Mouse (Mus musculus): ENCODE measurements around the gene Ppp1r18. TPM values are rescaled to one million over a fixed set of nuclear protein-coding genes. Genes with fewer than 3 reads are reported as not detected.

Gene Ppp1r18
- polyA plus RNA-seq, 1 experiment from 2014 or later: 31.5 TPM

DNA sequence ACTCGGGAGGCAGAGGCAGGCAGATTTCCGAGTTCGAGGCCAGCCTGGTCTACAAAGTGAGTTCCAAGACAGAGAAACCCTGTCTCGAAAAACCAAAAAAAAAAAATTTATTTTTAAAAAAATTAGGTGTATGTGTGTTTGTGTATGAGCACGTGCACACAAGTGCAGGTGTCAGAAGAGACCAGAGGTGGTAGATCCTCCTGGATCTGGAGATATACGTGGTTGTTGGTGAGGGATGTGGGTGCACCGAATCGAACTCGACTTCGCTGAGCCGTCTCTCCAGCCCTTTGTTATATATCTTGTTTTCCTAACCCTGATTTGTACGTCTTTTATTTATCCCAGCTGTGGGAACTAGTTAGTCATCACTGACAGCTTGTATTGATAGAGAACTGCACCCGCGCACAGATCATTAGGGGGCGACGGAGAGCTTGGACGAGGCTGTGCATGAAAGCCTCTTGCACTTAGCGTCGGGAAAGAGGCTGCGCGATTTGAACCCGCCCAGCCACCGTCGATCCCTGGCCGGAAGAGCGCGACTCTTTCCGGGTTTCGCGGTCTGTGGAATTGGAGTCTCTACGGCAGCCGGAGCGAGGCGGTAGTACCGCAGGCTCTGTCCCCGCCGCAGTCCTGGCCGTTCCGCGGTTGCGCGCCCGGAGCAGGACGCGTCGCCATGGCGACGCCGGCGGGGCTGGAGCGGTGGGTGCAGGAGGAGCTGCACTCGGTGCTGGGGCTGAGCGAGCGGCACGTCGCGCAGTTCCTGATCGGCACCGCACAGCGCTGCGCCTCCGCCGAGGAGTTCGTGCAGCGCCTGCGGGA is 14.1 kb downstream of the Ppp1r18 start, which contains the start of gene Dhx16:
Dhx16 (plus strand) TSS at position 575 of the 813 bp plus-strand sequence.
- Histone ChIP-seq H3K9ac (peak within 1 kb of the TSS; percentile 82), H3K27ac (peak within 1 kb of the TSS; percentile 71), H3K27me3 (no peaks in the 10 kb centered on the region), H3K4me3 (peak within 1 kb of the TSS; percentile 78), H3K9me3 (replicated peaks) (no peaks in the 10 kb centered on the region), H3K4me1 (peaks cover 11% of the 10 kb centered on the region), H3K36me3 (peaks cover 49% of the 10 kb centered on the region), H3K4me2 (replicated peaks) (peak within 1 kb of the TSS; percentile 71)
- ATAC-seq (ENCODE audit: low FRiP score): peak; percentile 91
- WGBS: 6% methylated on average over 66 of the region's 66 CpGs

DNA sequence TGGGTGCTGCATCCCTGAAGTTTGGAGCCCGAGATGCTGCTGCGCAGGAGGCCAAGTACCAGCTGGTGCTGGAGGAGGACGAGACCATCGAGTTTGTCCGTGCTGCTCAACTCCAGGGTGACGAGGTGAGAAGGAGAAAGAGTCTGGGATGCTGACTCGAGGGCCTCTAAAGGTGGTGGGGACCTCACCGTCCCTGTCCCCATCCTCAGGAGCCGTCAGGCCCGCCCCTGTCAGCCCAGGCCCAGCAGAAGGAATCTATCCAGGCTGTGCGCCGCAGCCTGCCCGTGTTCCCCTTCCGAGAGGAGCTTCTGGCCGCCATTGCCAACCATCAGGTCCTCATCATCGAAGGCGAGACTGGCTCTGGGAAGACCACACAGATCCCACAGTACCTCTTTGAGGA is 17.5 kb downstream of the Ppp1r18 start:
- WGBS: 92% methylated on average over 17 of the region's 17 CpGs
- H3K36me3 ChIP-seq: peaks cover 65% of the 10 kb centered on the region
- no peaks in the 10 kb centered on the region for H3K27me3 ChIP-seq

DNA sequence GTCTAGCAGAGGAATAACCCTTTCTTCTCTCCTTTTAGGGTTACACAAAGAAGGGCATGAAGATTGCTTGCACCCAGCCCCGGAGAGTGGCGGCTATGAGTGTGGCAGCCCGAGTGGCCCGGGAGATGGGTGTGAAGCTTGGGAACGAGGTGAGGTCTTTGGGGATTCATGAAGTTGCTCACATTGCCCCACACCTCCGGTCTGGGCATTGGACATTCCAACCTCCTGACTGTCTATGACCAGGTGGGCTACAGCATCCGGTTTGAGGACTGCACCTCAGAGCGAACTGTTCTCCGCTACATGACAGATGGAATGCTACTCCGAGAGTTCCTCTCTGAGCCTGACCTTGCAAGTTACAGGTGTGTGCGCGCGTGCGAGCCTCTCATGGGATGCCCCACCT is 18.4 kb downstream of the Ppp1r18 start:
- Histone ChIP-seq H3K9me3 (replicated peaks) (no peaks in the 10 kb centered on the region), H3K27ac (no peak overlapping the region), H3K9ac (no peak overlapping the region), H3K36me3 (peaks cover 73% of the 10 kb centered on the region), H3K4me2 (replicated peaks) (no peak overlapping the region), H3K27me3 (no peaks in the 10 kb centered on the region), H3K4me1 (peaks cover 11% of the 10 kb centered on the region), H3K4me3 (no peak overlapping the region)
- ATAC-seq (ENCODE audit: low FRiP score): no peak
- 94% methylated on average over 14 of the region's 14 CpGs for WGBS

More for the DNA sequence above, 17.5 kb downstream of the Ppp1r18 start:
- Histone ChIP-seq H3K27ac (no peak overlapping the region), H3K9me3 (replicated peaks) (no peaks in the 10 kb centered on the region), H3K9ac (no peak overlapping the region), H3K4me2 (replicated peaks) (no peak overlapping the region), H3K4me1 (peaks cover 11% of the 10 kb centered on the region), H3K4me3 (no peak overlapping the region)
- ATAC-seq (ENCODE audit: low FRiP score): no peak

DNA sequence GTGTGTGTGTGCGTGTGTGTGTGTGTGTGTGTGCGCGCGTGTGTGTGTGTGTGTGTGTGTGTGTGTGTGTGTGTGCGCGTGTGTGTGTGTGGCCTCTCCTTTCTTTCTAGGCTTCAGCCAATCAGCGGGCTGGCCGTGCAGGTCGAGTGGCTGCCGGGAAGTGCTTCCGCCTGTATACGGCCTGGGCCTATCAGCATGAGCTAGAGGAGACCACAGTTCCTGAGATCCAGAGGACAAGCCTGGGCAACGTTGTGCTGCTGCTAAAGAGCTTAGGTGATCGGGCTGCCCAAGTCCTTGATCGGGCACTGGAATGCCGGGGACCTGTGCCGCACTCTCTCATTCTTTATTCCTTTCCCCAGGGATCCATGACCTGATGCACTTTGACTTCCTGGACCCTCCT is 22.3 kb downstream of the Ppp1r18 start:
- Histone ChIP-seq H3K4me3 (no peak overlapping the region), H3K27ac (no peak overlapping the region), H3K4me1 (no peaks in the 10 kb centered on the region), H3K36me3 (peaks cover 97% of the 10 kb centered on the region), H3K9ac (no peak overlapping the region), H3K4me2 (replicated peaks) (no peak overlapping the region), H3K9me3 (replicated peaks) (no peaks in the 10 kb centered on the region), H3K27me3 (no peaks in the 10 kb centered on the region)
- ATAC-seq (ENCODE audit: low FRiP score): no peak
- WGBS: 94% methylated on average over 11 of the region's 17 CpGs

DNA sequence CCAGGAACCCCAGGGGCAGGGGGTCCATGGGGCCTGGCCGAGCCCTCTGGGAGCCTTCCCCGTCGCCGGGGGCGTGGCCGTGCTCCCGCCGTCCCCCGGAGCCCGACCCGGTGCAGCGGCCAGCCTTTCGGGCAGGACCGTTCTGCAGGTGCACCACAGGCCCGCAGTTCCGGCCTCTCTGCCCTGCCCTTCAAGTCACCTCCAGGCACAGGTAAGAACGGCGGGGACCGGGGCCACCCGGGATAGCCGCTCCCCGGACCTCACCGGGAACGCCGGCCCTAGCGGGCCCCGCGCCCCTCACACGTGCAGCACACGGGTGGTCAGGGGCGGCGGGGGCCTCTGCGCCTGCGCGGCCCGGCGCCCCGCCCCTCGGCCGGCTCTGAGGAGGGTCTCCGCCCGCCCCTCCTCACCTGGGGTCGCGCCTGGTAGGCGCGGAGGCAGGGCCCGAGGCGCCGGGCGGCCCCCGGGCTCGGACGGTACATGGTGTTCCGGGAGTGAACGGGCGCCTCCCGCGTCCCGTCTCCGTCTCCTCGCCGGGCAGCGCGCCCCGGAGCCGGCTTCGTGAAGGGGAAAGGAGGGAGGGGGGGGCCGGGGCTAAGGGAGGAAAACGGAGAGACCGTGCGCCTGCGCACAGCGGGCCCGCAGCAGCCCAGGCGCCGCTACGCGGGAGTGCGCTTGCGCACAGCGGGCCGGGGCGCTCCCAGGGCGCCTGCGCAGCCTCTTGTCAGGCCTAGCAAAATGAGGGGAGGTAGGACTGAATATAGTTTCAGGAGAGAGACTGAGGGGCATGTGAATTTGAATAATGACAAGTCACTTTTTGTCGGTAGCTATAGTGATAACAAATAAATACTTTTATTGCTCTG is 31.6 kb downstream of the Ppp1r18 start, which contains the start of gene 2310061I04Rik:
2310061I04Rik (minus strand) TSS at position 651 of the 863 bp plus-strand sequence.
- no peaks in the 10 kb centered on the region for H3K9me3 ChIP-seq (replicated peaks)
- peak within 1 kb of the TSS; percentile 96 for H3K27ac ChIP-seq
- H3K27me3 ChIP-seq: no peaks in the 10 kb centered on the region
- peaks cover 59% of the 10 kb centered on the region for H3K36me3 ChIP-seq
- peak within 1 kb of the TSS; percentile 85 for H3K4me3 ChIP-seq
- peak within 1 kb of the TSS; percentile 89 for H3K9ac ChIP-seq
- peaks cover 21% of the 10 kb centered on the region for H3K4me1 ChIP-seq
- under 1% methylated on average over 83 of the region's 86 CpGs for WGBS
- H3K4me2 ChIP-seq (replicated peaks): peak within 1 kb of the TSS; percentile 100
- ATAC-seq (ENCODE audit: low FRiP score): peak; percentile 94

DNA sequence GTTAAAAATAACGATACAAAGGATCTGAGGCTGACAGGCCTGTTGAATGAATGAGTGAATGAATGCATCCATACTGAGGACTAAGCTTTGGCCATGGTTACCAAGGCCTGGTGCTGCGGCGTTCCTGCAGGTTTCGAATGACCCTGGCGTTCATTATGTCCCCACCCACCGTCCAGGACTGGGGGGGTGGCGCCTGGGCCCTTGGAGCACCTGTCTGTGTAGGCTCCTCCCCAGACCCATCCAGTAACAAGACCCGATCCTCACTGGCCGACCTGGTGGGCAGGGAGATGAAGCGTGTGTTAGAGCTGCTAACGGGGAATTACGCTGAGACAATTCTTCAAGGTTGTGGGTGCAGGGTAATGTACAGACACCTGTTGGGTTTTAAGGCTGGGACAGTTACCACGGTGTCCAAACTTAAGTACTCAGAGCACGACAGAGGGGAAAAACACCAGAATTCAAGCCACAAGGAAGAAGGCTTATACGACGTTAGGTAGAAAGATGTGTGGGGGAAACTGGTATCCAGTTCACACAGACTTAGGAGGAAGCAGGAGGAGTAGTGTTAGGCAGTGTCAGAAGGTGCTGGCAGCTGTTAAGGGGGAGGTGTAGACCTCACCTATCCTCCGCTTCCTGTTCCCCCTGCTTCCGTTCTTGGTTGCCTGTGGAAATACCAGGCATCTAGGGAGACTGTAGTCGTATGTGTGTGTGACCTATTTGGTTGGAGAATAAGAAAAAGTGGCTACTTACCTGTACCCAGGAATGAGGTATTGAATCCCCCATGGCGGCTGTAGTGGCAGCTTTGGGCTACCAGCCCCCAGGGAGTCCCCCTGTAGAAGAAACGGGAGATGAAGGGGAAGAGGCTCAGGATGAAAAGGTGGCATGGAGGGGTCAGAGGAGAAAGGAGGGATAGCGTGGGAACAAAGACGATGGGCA is 32.5 kb downstream of the Ppp1r18 start:
- Histone ChIP-seq H3K27me3 (no peaks in the 10 kb centered on the region), H3K27ac (peak overlapping the region; percentile 96), H3K4me1 (peaks cover 21% of the 10 kb centered on the region), H3K9me3 (replicated peaks) (no peaks in the 10 kb centered on the region), H3K36me3 (peaks cover 59% of the 10 kb centered on the region), H3K9ac (peak overlapping the region; percentile 89), H3K4me2 (replicated peaks) (peak overlapping the region; percentile 100), H3K4me3 (peak overlapping the region; percentile 85; the same call in 1 of the 2 replicates)
- WGBS: 43% methylated on average over 23 of the region's 23 CpGs
- ATAC-seq (ENCODE audit: low FRiP score): peak; percentile 44

DNA sequence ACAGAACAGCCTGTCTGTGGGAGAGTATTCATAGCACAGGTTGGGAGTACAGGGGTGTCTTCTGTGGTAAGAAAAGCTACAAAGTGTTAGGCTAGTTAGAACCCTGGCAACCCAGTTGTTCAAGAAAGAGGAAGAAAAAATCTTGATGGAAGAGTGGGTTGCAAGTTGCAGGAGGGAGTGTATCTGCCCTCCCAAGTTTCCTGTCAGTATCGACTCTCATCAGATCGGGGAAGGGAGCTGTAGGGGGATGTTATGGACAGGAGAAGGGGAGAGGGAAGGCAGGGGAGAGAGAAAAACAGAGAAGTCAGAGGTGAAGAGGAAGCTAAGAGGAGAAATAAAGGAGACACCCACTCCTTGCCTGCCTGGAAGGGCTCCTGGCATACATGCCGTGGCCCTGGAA is 35.2 kb downstream of the Ppp1r18 start:
- 93% methylated on average over 3 of the region's 3 CpGs for WGBS
- Histone ChIP-seq H3K27me3 (no peaks in the 10 kb centered on the region), H3K27ac (no peak overlapping the region)

DNA sequence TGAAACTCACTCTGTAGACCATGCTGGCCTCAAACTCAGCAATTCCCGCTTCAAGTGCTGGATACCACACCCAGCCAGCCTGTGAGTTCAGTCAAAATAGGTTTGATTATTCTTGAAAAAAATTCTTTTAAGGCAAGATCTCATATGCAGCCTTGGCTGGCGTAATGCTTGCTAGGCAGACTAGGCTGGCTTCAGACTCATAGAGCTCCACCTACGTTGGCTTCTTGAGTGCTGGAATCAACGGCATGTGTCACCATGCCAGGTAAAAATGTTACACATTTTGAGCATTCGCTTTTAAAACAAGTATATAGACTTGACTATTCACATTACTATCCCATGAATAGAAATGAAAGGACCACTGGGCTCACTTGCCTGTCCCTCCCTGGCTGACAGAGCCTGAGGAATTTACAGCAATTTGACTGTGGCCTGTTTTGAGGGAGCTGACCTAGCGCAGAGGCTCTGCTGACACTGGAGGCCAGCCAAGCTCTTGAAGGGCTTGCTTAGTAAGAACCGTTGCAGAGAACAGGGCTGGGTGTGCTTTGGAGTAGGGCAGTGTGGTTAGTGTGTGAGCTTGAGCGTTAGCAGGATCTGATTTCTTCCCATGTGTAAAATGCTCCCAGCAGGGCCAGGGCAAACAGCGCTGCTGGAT is 38.1 kb downstream of the Ppp1r18 start:
- Histone ChIP-seq H3K9ac (no peak overlapping the region), H3K4me3 (no peak overlapping the region), H3K9me3 (replicated peaks) (no peaks in the 10 kb centered on the region), H3K4me2 (replicated peaks) (no peak overlapping the region), H3K27ac (no peak overlapping the region), H3K4me1 (peaks cover 9% of the 10 kb centered on the region), H3K27me3 (no peaks in the 10 kb centered on the region), H3K36me3 (peaks cover 89% of the 10 kb centered on the region)
- no peak for ATAC-seq (ENCODE audit: low FRiP score)
- WGBS: 95% methylated on average over 9 of the region's 9 CpGs

More for the DNA sequence above, 35.2 kb downstream of the Ppp1r18 start:
- Histone ChIP-seq H3K4me1 (peaks cover 19% of the 10 kb centered on the region), H3K36me3 (peaks cover 69% of the 10 kb centered on the region), H3K9ac (no peak overlapping the region), H3K9me3 (replicated peaks) (no peaks in the 10 kb centered on the region), H3K4me2 (replicated peaks) (no peak overlapping the region), H3K4me3 (no peak overlapping the region)
- ATAC-seq (ENCODE audit: low FRiP score): no peak

DNA sequence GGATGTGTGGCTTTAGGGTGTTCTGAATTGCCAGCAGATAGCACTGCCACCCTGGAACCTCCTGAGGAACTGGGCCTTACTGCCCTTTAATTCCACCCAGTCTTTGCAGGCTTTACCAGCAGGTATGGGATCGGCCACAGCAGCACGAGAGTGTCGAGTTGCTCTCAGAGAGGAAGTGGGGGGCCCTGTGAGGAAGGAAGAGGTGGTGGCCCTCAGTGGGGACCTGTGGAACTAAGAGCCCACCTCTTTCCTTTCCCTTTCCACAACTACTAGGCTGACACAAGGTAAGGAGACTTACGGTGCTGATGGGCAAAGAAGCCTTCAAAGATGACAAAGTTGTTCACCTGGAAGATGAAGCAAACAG is 38.6 kb downstream of the Ppp1r18 start:
- peaks cover 14% of the 10 kb centered on the region for H3K4me1 ChIP-seq
- WGBS: 90% methylated on average over 4 of the region's 4 CpGs
- peaks cover 88% of the 10 kb centered on the region for H3K36me3 ChIP-seq
- no peaks in the 10 kb centered on the region for H3K27me3 ChIP-seq
- H3K9ac ChIP-seq: no peak overlapping the region
- H3K4me2 ChIP-seq (replicated peaks): no peak overlapping the region
- H3K27ac ChIP-seq: no peak overlapping the region
- H3K4me3 ChIP-seq: no peak overlapping the region
- H3K9me3 ChIP-seq (replicated peaks): no peaks in the 10 kb centered on the region
- ATAC-seq (ENCODE audit: low FRiP score): no peak

DNA sequence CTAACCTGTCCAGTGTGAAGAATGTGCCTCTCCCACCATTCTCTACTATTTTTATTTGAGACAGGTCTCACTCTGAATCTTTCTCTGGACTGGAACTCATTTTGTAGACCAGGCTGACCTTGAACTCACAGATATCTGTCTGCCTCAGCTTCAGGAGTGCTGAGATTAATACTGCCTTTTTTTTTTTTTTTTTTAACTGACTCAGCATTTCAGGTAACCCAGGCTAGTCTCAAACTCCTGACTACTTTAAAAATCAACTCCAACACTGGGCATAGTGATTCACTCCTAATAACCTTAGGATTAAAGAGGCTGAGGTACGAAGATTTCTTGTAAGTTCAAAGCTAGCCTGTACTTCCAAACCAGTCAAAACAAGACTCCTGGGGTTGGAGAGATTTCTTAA is 40.2 kb downstream of the Ppp1r18 start:
- Histone ChIP-seq H3K27me3 (no peaks in the 10 kb centered on the region), H3K27ac (no peak overlapping the region), H3K4me1 (peaks cover 19% of the 10 kb centered on the region), H3K36me3 (peaks cover 72% of the 10 kb centered on the region), H3K4me3 (no peak overlapping the region), H3K9ac (no peak overlapping the region), H3K4me2 (replicated peaks) (no peak overlapping the region), H3K9me3 (replicated peaks) (no peaks in the 10 kb centered on the region)
- no peak for ATAC-seq (ENCODE audit: low FRiP score)
- 92% methylated on average over 1 of the region's 1 CpGs for WGBS

DNA sequence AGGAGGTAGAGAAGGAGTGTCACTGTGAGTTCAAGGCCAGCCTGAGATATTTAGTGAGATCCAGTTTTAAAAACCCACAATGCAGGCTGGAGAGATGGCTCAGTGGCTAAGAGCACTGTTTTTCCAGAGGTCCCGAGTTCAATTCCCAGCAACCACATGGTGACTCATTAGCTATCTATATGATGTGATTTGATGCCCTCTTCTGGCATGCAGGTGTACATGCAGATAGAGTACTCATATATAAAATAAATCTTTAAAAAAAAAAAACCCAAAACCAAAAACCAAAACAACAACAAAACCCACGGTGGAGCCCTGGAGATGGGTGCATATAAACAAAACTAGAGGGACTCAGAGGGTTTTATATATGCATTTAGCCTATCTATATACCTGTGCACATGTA is 42.2 kb downstream of the Ppp1r18 start:
- Histone ChIP-seq H3K4me3 (no peak overlapping the region), H3K27me3 (no peaks in the 10 kb centered on the region), H3K9ac (no peak overlapping the region), H3K9me3 (replicated peaks) (no peaks in the 10 kb centered on the region), H3K27ac (no peak overlapping the region), H3K4me1 (peaks cover 19% of the 10 kb centered on the region), H3K36me3 (peaks cover 69% of the 10 kb centered on the region), H3K4me2 (replicated peaks) (peak overlapping the region; percentile 95)
- WGBS: 93% methylated on average over 2 of the region's 2 CpGs
- no peak for ATAC-seq (ENCODE audit: low FRiP score)
